Mouse (Mus musculus): ENCODE results near the gene 9130213A22Rik.

GRCm38 (mm10) chr11:69125919-69126705, 3.7 kb upstream of the 9130213A22Rik start:
- TF ChIP-seq CTCF (IDR thresholded peaks at IDR 0.05; ENCODE audit: insufficient read depth, low read length) = no peak
- TF ChIP-seq POLR2A (IDR thresholded peaks at IDR 0.05; ENCODE audit: borderline replicate concordance, extremely low read depth, low read depth, low read length) = no peak
